Mouse (Mus musculus) kidney, postnatal 0 days (tissue): ENCODE measurements at regions not wholly inside any gene's neighbourhood (a gene's known extent, or its start where the extent isn't known, plus 50 kb on each side); places are given as distances from the start of the nearest gene placed in this dataset.

Experiments used
- ATAC-seq: fragments of 200-750 bp; cut with Nextera tagmentation; replicated peaks from 2 replicates; pipeline ENCODE4 v1.8.0; 2017; ENCODE audit warnings: low read depth, moderate number of reproducible peaks, moderate TSS enrichment, moderate library complexity; ENCODE audit not compliant: low FRiP score
- DNase-seq: peaks from one replicate; pipeline ENCODE4 v3.0.0-alpha.2; 2016; ENCODE audit warnings: low spot score
- H3K27ac ChIP-seq: fragments of 300-500 bp; sonication (generic); 2 replicates; pipeline ENCODE4 v1.5.1; 2014; ENCODE audit warnings: mild to moderate bottlenecking
- H3K27me3 ChIP-seq: fragments of 300-500 bp; sonication (generic); 2 replicates; pipeline ENCODE4 v1.6.1; 2014; ENCODE audit warnings: low read length, mixed read lengths; ENCODE audit not compliant: insufficient read depth
- H3K36me3 ChIP-seq: fragments of 300-500 bp; sonication (generic); 2 replicates; pipeline ENCODE4 v1.6.1; 2014; ENCODE audit warnings: low read length, mixed read lengths; ENCODE audit not compliant: insufficient read depth
- H3K4me1 ChIP-seq: fragments of 300-500 bp; sonication (generic); replicated peaks from 2 replicates; pipeline ENCODE4 v1.6.1; 2014; ENCODE audit warnings: antibody characterized with exemption, low read length, mixed read lengths; ENCODE audit not compliant: insufficient read depth
- H3K4me2 ChIP-seq: fragments of 300-500 bp; sonication (generic); 2 replicates; pipeline ENCODE4 v1.6.1; 2014; ENCODE audit warnings: mild to moderate bottlenecking, low read length, moderate library complexity, mixed read lengths
- H3K4me3 ChIP-seq: fragments of 300-500 bp; sonication (generic); replicated peaks from 2 replicates; pipeline ENCODE4 v1.5.1; 2014; ENCODE audit warnings: low read depth, low read length
- H3K9ac ChIP-seq: fragments of 300-500 bp; sonication (generic); 2 replicates; pipeline ENCODE4 v1.6.1; 2014; ENCODE audit warnings: low read depth, low read length
- H3K9me3 ChIP-seq: fragments of 300-500 bp; sonication (generic); replicated peaks from 2 replicates; pipeline ENCODE4 v1.6.1; 2016; ENCODE audit warnings: low read length, inconsistent platforms, mixed read lengths
- CTCF ChIP-seq: IDR thresholded peaks from 2 replicates; pipeline ENCODE4 v1.5.1; 2016; ENCODE audit warnings: antibody characterized with exemption, low read depth, mild to moderate bottlenecking, moderate library complexity
- WGBS: fragments of 180-500 bp; shearing (Covaris S2); extraction: QIAGEN DNeasy Blood & Tissue Kit; methylation state at CpG from one replicate; pipeline ENCODE4 v1.1.7; 2014; 5-methylcytosine and 5-hydroxymethylcytosine counted together

DNA sequence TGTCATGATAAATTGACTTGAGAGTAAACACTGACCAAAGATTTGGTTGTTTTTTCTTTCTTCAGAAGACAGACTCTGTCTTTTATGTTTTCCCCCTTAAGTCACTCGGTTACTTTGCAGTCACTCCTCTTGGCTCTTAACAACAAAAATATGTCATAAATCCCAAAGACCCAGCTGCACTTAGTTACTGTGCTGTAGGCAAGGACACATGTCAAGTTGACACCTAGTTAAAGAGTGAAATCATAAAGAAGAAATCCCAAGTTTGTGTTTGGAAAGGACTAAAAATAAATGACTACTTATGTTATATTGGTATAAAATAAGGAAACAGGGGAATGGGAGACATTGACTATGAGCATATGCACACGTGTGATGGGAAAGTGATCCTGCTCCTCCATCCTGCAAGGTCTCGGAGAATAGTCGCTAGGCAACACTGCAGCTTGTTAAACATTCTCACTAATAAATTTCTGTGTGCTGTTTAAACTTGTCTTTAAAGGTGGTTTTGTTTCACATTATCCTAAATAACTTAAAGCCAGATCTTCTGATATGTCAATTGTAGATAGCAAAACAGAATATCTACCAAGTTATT is 298.1 kb downstream of the Gulp1 start:
- DNase-seq (peak; percentile 81), ATAC-seq (no peak)
- Histone ChIP-seq H3K4me2 (no peak overlapping the region), H3K4me1 (no peaks in the 10 kb centered on the region), H3K4me3 (no peak overlapping the region), H3K36me3 (no peaks in the 10 kb centered on the region), H3K9ac (no peak overlapping the region), H3K9me3 (no peaks in the 10 kb centered on the region), H3K27me3 (no peaks in the 10 kb centered on the region), H3K27ac (no peak overlapping the region)
- 28% methylated on average over 4 of the region's 4 CpGs for WGBS
- no peak for TF ChIP-seq CTCF

DNA sequence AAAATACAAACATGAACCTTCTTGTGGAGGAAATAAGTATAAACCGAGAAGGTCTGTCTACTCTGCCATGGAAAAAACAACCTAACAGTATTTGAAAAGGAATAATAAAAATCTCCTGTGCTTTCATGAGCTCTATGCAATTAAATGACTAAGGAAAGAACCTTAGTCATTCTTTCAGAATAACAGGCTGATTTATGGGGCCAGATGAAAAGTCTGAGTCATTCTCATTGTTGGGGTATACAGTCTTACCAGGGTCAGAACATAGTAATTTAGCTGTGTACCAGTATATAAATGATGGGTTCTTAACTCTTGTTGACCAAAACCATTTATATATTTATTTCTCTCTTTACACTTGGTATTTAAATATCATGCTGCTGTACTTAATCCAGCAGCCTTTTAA is 312.1 kb downstream of the Gulp1 start:
- Histone ChIP-seq H3K36me3 (no peaks in the 10 kb centered on the region), H3K4me3 (no peak overlapping the region), H3K27ac (no peak overlapping the region), H3K4me2 (no peak overlapping the region), H3K27me3 (no peaks in the 10 kb centered on the region), H3K4me1 (no peaks in the 10 kb centered on the region), H3K9ac (no peak overlapping the region), H3K9me3 (no peaks in the 10 kb centered on the region)
- no peak for TF ChIP-seq CTCF
- WGBS, result 54% methylated on average over 1 of the region's 1 CpGs
- DNase-seq (no peak), ATAC-seq (no peak)

DNA sequence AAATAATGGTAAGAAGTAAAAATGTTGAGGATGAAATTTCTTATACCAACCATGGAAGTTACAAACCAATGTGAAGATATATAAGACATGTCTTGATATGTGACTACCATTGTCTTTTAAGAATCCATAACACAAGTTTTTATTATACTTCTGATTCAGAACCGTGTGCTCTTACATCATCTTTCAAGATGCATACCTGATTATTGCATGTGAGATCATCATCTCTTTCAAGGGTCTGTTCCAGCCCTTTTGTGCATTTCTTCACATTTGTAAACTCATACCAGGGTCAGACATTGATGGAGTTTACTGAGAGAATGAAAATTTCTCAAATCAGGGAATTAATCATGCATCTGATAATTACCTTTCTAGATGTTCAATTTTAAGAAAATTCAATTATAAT is 312.5 kb downstream of the Gulp1 start:
- DNase-seq, result no peak
- 78% methylated on average over 1 of the region's 1 CpGs for WGBS
- no peak overlapping the region for H3K4me2 ChIP-seq

DNA sequence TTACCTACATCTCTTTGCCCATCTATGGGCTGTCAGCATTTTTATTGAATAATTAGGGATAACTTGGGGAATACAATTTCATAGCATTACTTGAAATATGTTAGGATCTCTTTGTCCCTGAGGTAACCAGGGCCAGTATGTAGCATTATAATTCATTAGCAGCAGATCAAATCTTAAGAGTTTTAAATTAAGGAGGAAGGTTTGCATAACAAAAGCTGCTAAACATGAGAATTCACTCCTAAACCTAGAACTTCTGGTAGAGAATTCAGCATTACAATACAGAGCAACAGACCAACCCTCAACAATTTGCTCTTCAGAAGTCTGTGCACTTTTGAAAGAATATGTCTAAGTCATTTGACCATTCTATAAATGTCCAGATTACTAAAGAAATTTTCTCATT is 340.3 kb downstream of the Gulp1 start:
- DNase-seq, result no peak
- Histone ChIP-seq H3K9ac (no peak overlapping the region), H3K27ac (no peak overlapping the region), H3K36me3 (no peaks in the 10 kb centered on the region), H3K4me3 (no peak overlapping the region), H3K27me3 (no peaks in the 10 kb centered on the region), H3K9me3 (no peaks in the 10 kb centered on the region), H3K4me2 (no peak overlapping the region), H3K4me1 (no peaks in the 10 kb centered on the region)
- no peak for ATAC-seq
- no peak for TF ChIP-seq CTCF

More for the DNA sequence above, 312.5 kb downstream of the Gulp1 start:
- no peak for TF ChIP-seq CTCF
- H3K9ac ChIP-seq, result no peak overlapping the region
- no peaks in the 10 kb centered on the region for H3K4me1 ChIP-seq
- H3K36me3 ChIP-seq, result no peaks in the 10 kb centered on the region
- no peaks in the 10 kb centered on the region for H3K9me3 ChIP-seq
- H3K4me3 ChIP-seq, result no peak overlapping the region
- ATAC-seq, result no peak
- H3K27ac ChIP-seq, result no peak overlapping the region
- no peaks in the 10 kb centered on the region for H3K27me3 ChIP-seq

DNA sequence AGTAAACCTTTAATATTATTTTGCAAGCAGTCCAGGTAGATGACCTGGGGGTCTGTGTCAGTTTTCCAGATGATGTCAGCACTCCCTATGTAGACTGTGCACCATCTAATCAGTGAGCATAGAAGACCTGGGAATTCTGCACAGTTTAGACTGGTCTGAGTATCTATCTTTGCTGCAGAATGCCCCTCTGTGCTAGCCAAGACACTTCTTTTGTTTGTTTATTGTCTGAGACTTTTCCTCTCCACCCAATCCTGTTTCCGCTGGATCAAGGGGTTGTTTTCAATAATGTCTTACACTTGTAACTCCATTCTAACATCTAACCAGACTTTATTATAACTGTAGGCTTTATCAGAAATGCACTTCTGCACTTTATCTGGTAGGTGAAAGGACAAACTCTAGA is 341.1 kb downstream of the Gulp1 start:
- Histone ChIP-seq H3K4me1 (no peaks in the 10 kb centered on the region), H3K36me3 (no peaks in the 10 kb centered on the region), H3K27me3 (no peaks in the 10 kb centered on the region), H3K27ac (no peak overlapping the region), H3K4me2 (no peak overlapping the region), H3K9me3 (no peaks in the 10 kb centered on the region), H3K9ac (no peak overlapping the region), H3K4me3 (no peak overlapping the region)
- 73% methylated on average over 1 of the region's 1 CpGs for WGBS
- ATAC-seq (no peak), DNase-seq (no peak)
- TF ChIP-seq CTCF, result no peak
